Mouse (Mus musculus): ENCODE measurements around the gene Ppm1l.
A peak's percentile ranks its signal among the peaks of the same experiment; 100 is the strongest.

Ppm1l gene

GRCm38 (mm10) chr3:69316391-69317195 is at the start of gene Ppm1l:
Ppm1l (plus strand) TSS chr3:69316861.
- peak; percentile 85 to 89 for DNase-seq

DNA sequence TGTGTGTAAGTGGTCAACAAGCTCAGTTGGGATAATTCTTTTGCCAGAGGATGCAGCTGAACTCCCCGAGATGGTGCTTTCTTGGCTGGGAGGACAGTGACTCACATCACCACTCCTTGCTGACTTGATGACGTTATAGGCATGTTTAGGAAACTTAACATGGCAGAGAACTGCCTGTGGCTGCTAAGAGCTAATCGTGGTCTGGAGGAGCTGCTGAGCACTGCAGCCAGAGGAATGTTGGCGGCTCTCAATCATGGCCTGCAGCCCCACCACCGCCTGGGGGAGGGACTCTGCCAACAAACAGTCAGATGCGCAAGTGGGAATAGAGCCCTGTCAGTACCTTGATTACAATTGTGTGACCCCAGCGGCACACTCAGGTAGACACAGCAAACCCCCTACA is 44.8 kb upstream of the Ppm1l start:
- no peak for DNase-seq

GRCm38 (mm10) chr3:69274018-69274663 is 42.5 kb upstream of the Ppm1l start:
- no peak for DNase-seq

DNA sequence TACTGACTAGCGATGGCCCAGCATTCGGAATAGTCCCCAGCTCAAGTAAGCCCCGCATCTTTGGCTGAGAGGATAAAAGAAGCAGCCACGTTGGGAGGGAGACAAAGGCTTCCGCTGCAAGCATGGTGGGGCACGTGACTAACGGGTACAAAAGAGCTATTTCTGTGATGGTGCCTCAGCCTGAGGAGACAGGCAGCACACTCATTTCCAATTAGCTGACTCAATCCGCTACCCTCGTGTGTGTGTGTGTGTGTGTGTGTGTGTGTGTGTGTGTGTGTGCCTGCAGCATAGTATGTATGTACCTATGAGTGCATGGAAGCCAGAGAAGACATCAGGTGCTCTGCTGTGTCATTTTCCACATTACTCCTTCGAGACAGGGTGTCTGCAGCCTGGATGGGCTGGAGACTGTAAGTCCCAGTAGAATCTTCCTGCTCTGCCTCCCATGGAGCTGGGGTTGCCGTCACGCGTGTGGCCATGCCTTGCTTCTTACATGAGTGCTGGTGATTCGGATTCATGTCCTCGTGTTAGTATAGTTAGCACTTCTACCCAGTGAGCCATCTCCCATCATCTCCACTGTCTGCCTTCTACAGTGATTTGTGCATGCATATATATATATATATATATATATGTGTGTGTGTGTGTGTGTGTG is 41.9 kb upstream of the Ppm1l start:
- DNase-seq = no peak

GRCm38 (mm10) chr3:69278648-69279047 is 38.0 kb upstream of the Ppm1l start:
- DNase-seq = no peak

GRCm38 (mm10) chr3:69282406-69282805 is 34.3 kb upstream of the Ppm1l start:
- DNase-seq = no peak

DNA sequence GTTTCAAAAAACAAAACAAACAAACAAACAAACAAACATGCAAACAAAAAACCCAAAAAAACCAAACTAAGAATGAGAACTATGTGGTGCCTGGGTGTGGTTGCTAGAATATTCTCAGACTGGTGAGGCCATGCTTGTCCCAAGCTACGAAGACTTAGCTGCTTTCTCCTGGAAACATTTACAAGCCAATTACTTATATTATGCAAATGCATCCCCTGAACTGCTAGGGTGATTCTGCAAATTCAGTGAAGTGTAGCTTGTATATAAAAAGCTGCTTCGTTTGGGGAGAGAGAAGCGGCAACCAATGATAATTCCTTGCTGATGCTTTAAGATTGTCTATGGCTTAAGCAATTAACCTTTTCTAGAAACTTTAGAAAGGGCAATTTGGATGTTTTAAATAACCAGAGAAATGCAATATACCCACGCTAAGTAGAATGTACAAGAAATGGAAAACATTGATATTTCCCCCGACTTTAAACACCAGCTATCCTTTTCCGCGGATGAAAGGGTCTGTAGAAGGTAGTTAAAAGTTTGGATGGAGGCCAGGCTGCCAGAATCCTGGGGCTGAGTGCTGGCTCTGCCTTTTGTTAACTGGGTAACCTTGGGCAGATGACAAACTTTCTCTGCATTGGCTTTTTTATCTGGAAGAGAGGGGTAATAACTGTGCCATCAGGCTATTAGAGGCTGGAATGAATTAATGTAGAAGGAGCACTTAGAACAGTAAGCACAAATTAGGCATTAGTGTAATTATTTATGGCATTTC is 33.4 kb upstream of the Ppm1l start:
- DNase-seq = no peak

- peak; percentile 28 to 48 for DNase-seq
These were observed 26.8 kb upstream of the Ppm1l start for GRCm38 (mm10) chr3:69289833-69290232.

DNA sequence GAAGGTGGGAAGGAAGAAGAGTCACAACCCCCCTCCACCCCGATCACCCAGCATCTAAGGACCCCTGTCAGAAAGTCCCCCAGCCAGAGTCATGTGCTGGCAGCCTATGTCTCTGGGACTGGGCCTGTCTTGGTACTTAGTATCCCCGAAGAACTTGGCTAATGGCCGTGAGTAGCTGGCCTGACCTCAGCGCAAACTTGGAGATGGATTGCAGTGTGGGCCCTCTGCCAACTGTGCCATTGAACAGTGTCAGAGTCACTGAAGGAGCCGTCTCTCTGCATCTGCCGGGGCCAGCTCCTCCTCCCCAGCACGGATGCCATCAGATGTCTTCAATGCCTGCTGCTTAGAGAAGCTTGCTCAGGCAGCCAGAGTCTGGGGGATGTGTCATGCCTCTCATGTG is 26.4 kb upstream of the Ppm1l start:
- peak; percentile 17 to 23 for DNase-seq

- DNase-seq = no peak
These were observed 25.8 kb upstream of the Ppm1l start for GRCm38 (mm10) chr3:69290844-69291243.

GRCm38 (mm10) chr3:69292628-69293027 is 24.0 kb upstream of the Ppm1l start:
- no peak for DNase-seq

GRCm38 (mm10) chr3:69296270-69296669 is 20.4 kb upstream of the Ppm1l start:
- no peak for DNase-seq

DNA sequence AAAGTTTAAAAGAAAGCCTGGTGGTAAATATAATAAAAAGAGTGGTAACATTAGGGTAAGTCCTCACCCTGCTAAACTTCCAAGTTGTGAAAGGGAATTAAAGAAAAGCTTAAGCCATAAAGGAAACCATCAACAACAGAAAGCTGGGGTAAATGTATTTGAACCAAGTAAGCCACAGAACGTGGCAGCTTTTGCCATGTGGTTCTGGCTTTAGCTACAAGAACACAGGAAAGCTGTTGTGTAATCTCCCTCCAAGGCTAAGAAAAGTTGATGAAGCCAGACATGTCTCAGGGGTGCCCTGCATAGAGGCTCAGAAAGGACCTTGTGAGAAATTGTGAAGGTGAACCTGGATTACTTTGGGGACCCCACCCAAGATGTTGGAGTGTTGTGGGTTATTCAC is 16.5 kb upstream of the Ppm1l start:
- DNase-seq = no peak

DNA sequence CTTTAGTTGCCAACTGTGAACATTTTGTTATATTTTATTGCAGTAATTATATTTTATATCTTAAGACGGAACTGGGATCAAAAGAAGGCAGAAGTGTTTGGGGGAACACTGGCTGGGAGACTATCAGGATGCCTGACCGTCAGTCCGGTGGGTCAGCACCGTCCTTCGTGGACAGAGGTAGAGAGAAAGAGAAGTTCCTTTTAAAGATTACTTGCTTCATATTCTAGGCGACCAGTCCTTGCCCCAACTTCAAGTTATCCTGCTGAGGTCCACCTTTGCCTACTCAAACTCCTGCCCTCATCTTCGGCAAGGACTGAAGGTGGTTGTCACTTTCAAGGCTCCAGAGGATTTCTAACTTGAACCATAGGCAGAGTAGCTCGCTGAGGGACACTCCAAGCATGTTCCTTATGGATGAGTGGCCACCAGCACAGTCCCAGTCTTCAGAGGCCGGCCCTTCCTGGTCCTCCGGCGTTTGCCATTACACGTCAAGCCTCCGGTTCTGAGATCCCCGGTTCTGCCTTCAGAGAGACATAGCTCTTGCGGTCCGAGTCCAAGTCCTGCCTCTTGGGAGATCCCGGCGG is 761 bp upstream of the Ppm1l start:
- DNase-seq = no peak

GRCm38 (mm10) chr3:69317251-69318125 is 827 bp downstream of the Ppm1l start:
- peak; percentile 13 to 16 for DNase-seq

- DNase-seq = peak; percentile 13
These were observed 1.7 kb downstream of the Ppm1l start for GRCm38 (mm10) chr3:69318131-69318951.

GRCm38 (mm10) chr3:69319061-69319720 is 2.5 kb downstream of the Ppm1l start:
- no peak for DNase-seq

GRCm38 (mm10) chr3:69323982-69324381 is 7.3 kb downstream of the Ppm1l start:
- DNase-seq = no peak

- no peak for DNase-seq
These were observed 13.2 kb downstream of the Ppm1l start for GRCm38 (mm10) chr3:69329910-69330309.

DNA sequence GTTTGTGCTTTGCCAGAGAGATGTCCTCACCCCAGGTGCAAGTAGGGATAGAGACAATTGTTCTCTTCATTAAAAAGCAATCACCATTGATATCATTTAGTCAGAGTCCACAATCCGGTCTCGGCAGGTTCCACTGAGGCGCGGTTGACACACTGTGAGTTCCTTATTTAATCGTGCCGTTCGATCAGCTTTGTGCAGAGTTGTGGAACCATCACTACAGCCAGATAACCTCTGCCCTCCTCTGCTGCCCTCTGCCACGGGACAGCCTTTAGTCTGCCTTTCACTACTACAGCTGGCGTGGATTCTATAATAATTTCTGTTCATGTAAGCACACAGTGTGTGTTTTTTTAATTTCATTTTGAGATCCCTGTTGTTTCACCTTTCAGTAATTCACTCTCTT is 17.2 kb downstream of the Ppm1l start:
- no peak for DNase-seq

Data from thymus, adult 18-20 months (tissue).